Mouse (Mus musculus) hindbrain, embryonic 14.5 days (tissue): ENCODE results near the gene Enho. TPM values are rescaled to one million over a fixed set of nuclear protein-coding genes. Genes with fewer than 3 reads are reported as not detected.
A peak's percentile ranks its signal among the peaks of the same experiment; 100 is the strongest.

Experiments
- ATAC-seq: fragments of 200-750 bp; cut with Nextera tagmentation; 2 replicates; pipeline ENCODE4 v1.8.0; 2017; ENCODE audit warnings: moderate number of reproducible peaks, mild to moderate bottlenecking, moderate TSS enrichment, moderate library complexity; ENCODE audit not compliant: low FRiP score
- DNase-seq: peaks from one replicate; pipeline ENCODE4 v3.0.0-alpha.2; 2015; ENCODE audit warnings: low spot score
- H3K27ac ChIP-seq: fragments of 300-500 bp; sonication (generic); 2 replicates; pipeline ENCODE4 v1.5.1; 2014; ENCODE audit warnings: mild to moderate bottlenecking, moderate library complexity
- H3K27me3 ChIP-seq: fragments of 300-500 bp; sonication (generic); 2 replicates; pipeline ENCODE4 v1.6.1; 2014; ENCODE audit warnings: mild to moderate bottlenecking, low read length, mixed read lengths; ENCODE audit not compliant: control insufficient read depth, insufficient read depth
- H3K36me3 ChIP-seq: fragments of 300-500 bp; sonication (generic); replicated peaks from 2 replicates; pipeline ENCODE4 v1.6.1; 2014; ENCODE audit not compliant: control insufficient read depth, insufficient read depth
- H3K4me1 ChIP-seq: fragments of 300-500 bp; sonication (generic); replicated peaks from 2 replicates; pipeline ENCODE4 v1.6.1; 2014; ENCODE audit warnings: antibody characterized with exemption, low read length, mixed read lengths; ENCODE audit not compliant: control insufficient read depth, insufficient read depth
- H3K4me2 ChIP-seq: fragments of 300-500 bp; sonication (generic); replicated peaks from 2 replicates; pipeline ENCODE4 v1.6.1; 2014; ENCODE audit warnings: mild to moderate bottlenecking, moderate library complexity
- H3K4me3 ChIP-seq: fragments of 300-500 bp; sonication (generic); replicated peaks from 2 replicates; pipeline ENCODE4 v1.5.1; 2014; ENCODE audit warnings: mild to moderate bottlenecking, low read length
- H3K9ac ChIP-seq: fragments of 300-500 bp; sonication (generic); 2 replicates; pipeline ENCODE4 v1.6.1; 2014
- H3K9me3 ChIP-seq: fragments of 300-500 bp; sonication (generic); 2 replicates; pipeline ENCODE4 v1.6.1; 2016; ENCODE audit warnings: low read length; ENCODE audit not compliant: control insufficient read depth
- WGBS: fragments of 180-500 bp; shearing (Covaris S2); extraction: QIAGEN DNeasy Blood & Tissue Kit; methylation state at CpG from one replicate; pipeline ENCODE4 v1.1.7; 2014; 5-methylcytosine and 5-hydroxymethylcytosine counted together
- polyA plus RNA-seq: library from polyadenylated mRNA; unstranded; fragments of >200 nt; fragmentation: Nextera tagmentation; extraction: Ambion mirVana; gene quantifications from 2 replicates; pipeline ENCODE4 v1.2.1, GENCODE M21; 2014

Gene Enho
- polyA plus RNA-seq, 1 experiment from 2014 or later, result 130 TPM

- 13% methylated on average over 7 of the region's 7 CpGs for WGBS
Observed at GRCm38 (mm10) chr4:41654217-41654616, 14.1 kb upstream of the Enho start.

DNA sequence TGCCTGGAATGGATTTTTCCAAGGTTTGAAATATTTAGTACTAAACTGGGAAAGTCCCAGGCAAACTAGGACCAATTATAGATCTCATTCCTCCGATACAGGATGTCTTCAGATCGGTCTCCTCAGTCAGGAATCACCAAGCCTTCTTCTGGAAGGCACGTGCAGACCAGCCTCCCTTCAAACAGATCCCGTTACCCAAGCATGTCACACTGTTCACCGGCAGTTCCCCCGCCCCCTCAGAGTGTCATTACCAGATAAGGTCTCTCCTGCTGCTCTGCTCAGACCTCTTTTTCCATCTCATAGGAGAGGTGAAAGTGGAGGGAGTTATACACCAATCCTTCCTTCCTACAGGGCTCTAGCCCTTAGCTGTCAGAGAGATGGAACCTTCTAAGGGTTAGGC, 13.6 kb upstream of the Enho start:
- Histone ChIP-seq H3K9me3 (no peaks in the 10 kb centered on the region), H3K4me3 (no peak overlapping the region), H3K27me3 (no peaks in the 10 kb centered on the region), H3K9ac (no peak overlapping the region), H3K36me3 (peaks cover 15% of the 10 kb centered on the region; the same call in 1 of the 2 replicates), H3K4me1 (no peaks in the 10 kb centered on the region), H3K27ac (no peak overlapping the region), H3K4me2 (no peak overlapping the region)
- ATAC-seq (no peak), DNase-seq (no peak)
- WGBS, result 60% methylated on average over 6 of the region's 6 CpGs

More at GRCm38 (mm10) chr4:41654217-41654616, 14.1 kb upstream of the Enho start:
- ATAC-seq (peak; percentile 25; the same call in 1 of the 2 replicates), DNase-seq (peak; percentile 63)
- H3K4me1 ChIP-seq, result peaks cover 5% of the 10 kb centered on the region; the same call in 1 of the 2 replicates
- no peak overlapping the region for H3K9ac ChIP-seq
- H3K36me3 ChIP-seq, result peaks cover 15% of the 10 kb centered on the region; the same call in 1 of the 2 replicates
- no peaks in the 10 kb centered on the region for H3K9me3 ChIP-seq
- no peak overlapping the region for H3K27ac ChIP-seq
- no peak overlapping the region for H3K4me2 ChIP-seq
- H3K4me3 ChIP-seq, result no peak overlapping the region
- no peaks in the 10 kb centered on the region for H3K27me3 ChIP-seq

- DNase-seq (peak; percentile 71), ATAC-seq (no peak)
- no peak overlapping the region for H3K9ac ChIP-seq
- H3K36me3 ChIP-seq, result peaks cover 14% of the 10 kb centered on the region; the same call in 1 of the 2 replicates
- no peak overlapping the region for H3K27ac ChIP-seq
- 0 out of 2 replicates have a peak, but pooled peaks cover 2% of the 10 kb centered on the region for H3K4me1 ChIP-seq
- H3K9me3 ChIP-seq, result no peaks in the 10 kb centered on the region
- no peak overlapping the region for H3K4me3 ChIP-seq
- H3K27me3 ChIP-seq, result no peaks in the 10 kb centered on the region
- WGBS, result 38% methylated on average over 6 of the region's 6 CpGs
- H3K4me2 ChIP-seq, result no peak overlapping the region
Observed at GRCm38 (mm10) chr4:41653296-41653695, 13.2 kb upstream of the Enho start.

DNA sequence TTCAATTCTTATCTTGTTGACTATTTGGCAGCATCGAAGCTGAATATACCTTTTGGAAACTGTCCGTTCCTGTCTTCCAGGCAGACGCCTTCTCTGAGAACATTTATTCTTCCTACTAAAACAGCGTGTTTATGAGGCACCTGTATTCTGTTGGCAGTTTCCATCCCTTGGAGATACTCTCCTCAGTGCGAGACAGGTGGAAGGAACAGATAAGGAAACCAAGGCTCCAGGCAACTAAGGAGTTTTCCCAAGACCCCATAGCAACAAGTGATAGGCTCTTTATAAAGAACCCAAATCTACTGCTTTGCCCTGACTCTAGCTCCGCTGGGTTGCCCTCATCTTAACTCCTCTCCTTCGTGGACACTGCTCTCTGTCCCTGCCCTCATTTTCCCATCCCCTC, 8.5 kb upstream of the Enho start:
- Histone ChIP-seq H3K9ac (no peak overlapping the region), H3K4me3 (no peak overlapping the region), H3K4me2 (no peak overlapping the region), H3K9me3 (no peaks in the 10 kb centered on the region), H3K27me3 (no peaks in the 10 kb centered on the region), H3K4me1 (0 out of 2 replicates have a peak, but pooled peaks cover 5% of the 10 kb centered on the region), H3K27ac (no peak overlapping the region), H3K36me3 (no peaks in the 10 kb centered on the region)
- no peak for DNase-seq
- no peak for ATAC-seq
- 64% methylated on average over 7 of the region's 7 CpGs for WGBS

DNA sequence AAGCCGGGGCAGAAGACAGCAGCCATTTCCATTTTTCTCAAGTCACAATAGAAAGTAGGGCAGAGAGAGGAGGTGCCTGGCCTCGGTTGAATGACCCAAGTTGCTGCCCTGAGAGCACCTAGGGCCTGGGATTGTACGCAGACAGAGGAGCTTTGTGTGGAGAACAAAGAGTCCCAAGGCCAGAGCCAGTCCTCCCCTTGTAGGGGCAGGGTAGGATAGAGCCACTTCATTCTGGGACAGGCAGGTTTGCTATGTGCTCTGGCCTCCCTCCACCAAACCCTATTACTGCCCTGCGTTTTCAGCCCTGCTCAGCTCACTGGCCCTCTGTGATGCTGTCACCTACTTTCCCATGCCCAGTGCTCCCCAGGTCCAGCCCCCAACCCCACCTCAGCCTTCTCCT, 8.0 kb upstream of the Enho start:
- no peak overlapping the region for H3K4me3 ChIP-seq
- no peak overlapping the region for H3K9ac ChIP-seq
- DNase-seq (no peak), ATAC-seq (0 out of 2 replicates have a peak, but pooled peaks have one; percentile 24)
- no peak overlapping the region for H3K27ac ChIP-seq
- no peaks in the 10 kb centered on the region for H3K36me3 ChIP-seq
- no peaks in the 10 kb centered on the region for H3K9me3 ChIP-seq
- no peaks in the 10 kb centered on the region for H3K27me3 ChIP-seq
- WGBS, result 14% methylated on average over 4 of the region's 4 CpGs
- no peak overlapping the region for H3K4me2 ChIP-seq
- H3K4me1 ChIP-seq, result 0 out of 2 replicates have a peak, but pooled peaks cover 5% of the 10 kb centered on the region

- no peak for DNase-seq
Observed at GRCm38 (mm10) chr4:41645488-41645887, 5.4 kb upstream of the Enho start.

GRCm38 (mm10) chr4:41641199-41641822, 1.2 kb upstream of the Enho start:
- no peak for DNase-seq
- Histone ChIP-seq H3K9ac (no peak overlapping the region), H3K4me1 (peaks cover 28% of the 10 kb centered on the region), H3K27me3 (no peaks in the 10 kb centered on the region), H3K9me3 (no peaks in the 10 kb centered on the region), H3K36me3 (peaks cover 8% of the 10 kb centered on the region; the same call in 1 of the 2 replicates), H3K4me3 (no peak overlapping the region), H3K27ac (no peak overlapping the region), H3K4me2 (no peak overlapping the region)
- ATAC-seq, result no peak
- 76% methylated on average over 6 of the region's 6 CpGs for WGBS

More at GRCm38 (mm10) chr4:41645488-41645887, 5.4 kb upstream of the Enho start:
- WGBS, result 31% methylated on average over 5 of the region's 5 CpGs
- ATAC-seq, result no peak
- no peak overlapping the region for H3K9ac ChIP-seq
- H3K4me1 ChIP-seq, result 0 out of 2 replicates have a peak, but pooled peaks cover 5% of the 10 kb centered on the region
- H3K36me3 ChIP-seq, result no peaks in the 10 kb centered on the region
- H3K9me3 ChIP-seq, result no peaks in the 10 kb centered on the region
- no peaks in the 10 kb centered on the region for H3K27me3 ChIP-seq
- H3K27ac ChIP-seq, result no peak overlapping the region
- no peak overlapping the region for H3K4me3 ChIP-seq
- no peak overlapping the region for H3K4me2 ChIP-seq

DNA sequence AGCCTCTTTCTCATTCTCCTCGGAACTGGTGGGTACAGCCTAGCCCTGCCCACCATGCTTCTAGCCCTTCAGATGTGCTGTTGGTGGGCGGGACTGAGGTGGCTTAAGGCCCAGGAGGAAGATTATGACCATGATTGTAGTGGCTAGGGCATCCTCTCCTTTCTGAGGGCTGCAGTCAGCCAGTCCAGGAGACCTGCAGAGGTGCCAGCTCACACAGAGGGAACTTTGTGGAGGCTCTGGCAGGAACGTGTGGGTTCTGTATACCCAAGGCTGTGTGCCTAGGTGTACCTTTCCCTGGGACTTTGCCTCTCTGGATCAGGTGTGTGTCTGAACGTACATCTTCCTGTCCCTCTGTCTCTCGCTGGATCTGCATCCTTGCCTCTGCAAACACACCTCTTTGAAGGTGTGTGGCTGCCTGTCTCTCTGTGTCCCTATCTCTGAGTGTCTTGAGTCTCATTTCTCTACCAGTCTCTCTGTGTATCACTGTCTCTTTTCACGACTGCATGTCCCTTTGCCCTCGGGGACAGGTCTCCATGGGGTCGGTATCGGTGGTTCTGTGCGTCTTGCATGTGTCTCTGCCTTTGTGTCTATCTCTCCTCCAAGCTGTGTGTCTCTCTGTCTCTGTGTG, 796 bp downstream of the Enho start:
- H3K4me3 ChIP-seq, result peak overlapping the region; percentile 83
- H3K27me3 ChIP-seq, result no peaks in the 10 kb centered on the region
- peaks cover 8% of the 10 kb centered on the region; the same call in 1 of the 2 replicates for H3K36me3 ChIP-seq
- H3K9ac ChIP-seq, result peak overlapping the region; percentile 98
- WGBS, result 8% methylated on average over 10 of the region's 10 CpGs
- DNase-seq (no peak), ATAC-seq (peak; percentile 15; the same call in 1 of the 2 replicates)
- H3K4me1 ChIP-seq, result peaks cover 35% of the 10 kb centered on the region
- peak overlapping the region; percentile 58 for H3K4me2 ChIP-seq
- peak overlapping the region; percentile 93 for H3K27ac ChIP-seq
- no peaks in the 10 kb centered on the region for H3K9me3 ChIP-seq

- 0 out of 2 replicates have a peak overlapping the region, but pooled peaks have one; percentile 93 for H3K27ac ChIP-seq
- peaks cover 35% of the 10 kb centered on the region for H3K4me1 ChIP-seq
- no peak for DNase-seq
Observed at GRCm38 (mm10) chr4:41638828-41639213, 1.3 kb downstream of the Enho start.

More at GRCm38 (mm10) chr4:41638828-41639213, 1.3 kb downstream of the Enho start:
- peaks cover 8% of the 10 kb centered on the region; the same call in 1 of the 2 replicates for H3K36me3 ChIP-seq
- peak overlapping the region; percentile 98 for H3K9ac ChIP-seq
- peak overlapping the region; percentile 58 for H3K4me2 ChIP-seq
- peak overlapping the region; percentile 83 for H3K4me3 ChIP-seq
- WGBS, result 68% methylated on average over 6 of the region's 6 CpGs
- H3K9me3 ChIP-seq, result no peaks in the 10 kb centered on the region
- ATAC-seq, result no peak
- H3K27me3 ChIP-seq, result no peaks in the 10 kb centered on the region
